ENCODE assay signal across 20 mouse cellular contexts in the genomic region with DNA sequence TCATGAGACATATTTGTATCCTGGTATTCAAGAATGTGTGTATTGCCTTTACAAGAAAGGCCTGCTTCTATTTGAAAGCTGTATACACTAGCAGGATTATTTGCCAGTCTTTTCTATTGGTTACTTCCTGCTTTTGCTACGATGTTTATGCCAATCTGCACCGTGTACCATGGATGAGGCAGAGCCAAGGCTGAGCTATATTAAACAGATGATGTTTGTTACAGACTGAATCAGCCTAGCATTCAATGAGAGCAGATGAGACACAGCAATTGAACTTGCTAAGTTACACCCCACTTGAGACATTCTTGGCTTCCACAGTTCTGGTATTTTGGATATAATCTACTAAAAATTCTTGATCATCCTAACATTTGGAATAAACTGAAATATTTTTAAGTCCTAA. TPM values are rescaled to one million over a fixed set of nuclear protein-coding genes. Genes with fewer than 3 reads are reported as not detected.
DNase-seq lines count a peak whose midpoint lies in the region; ATAC-seq and TF ChIP-seq lines count a peak whose summit lies in the region.
"Had no signal": no experiment of that assay in that cellular context is flagged by ENCODE, and none has a peak within 500 bp of the region (broad histone marks: within the 10 kb centered on the region; RNA-seq: fewer than 3 reads in every experiment).

No protein-coding gene starts in this region.

- no peak for TF ChIP-seq POLR2A in brain, embryonic 14.5 days (IDR thresholded peaks at IDR 0.05; ENCODE audit: borderline replicate concordance, extremely low read depth, insufficient read depth, insufficient read length, poor library complexity, severe bottlenecking)

- peak; percentile 24; the same call in 1 of the 2 replicates for ATAC-seq in lung, embryonic 14.5 days (ENCODE audit: insufficient read depth)
- ATAC-seq in forebrain, postnatal 0 days = peak; percentile 66
- ATAC-seq in erythroblast, adult 5-6 weeks (replicated peaks; ENCODE audit: low FRiP score, poor library complexity, severe bottlenecking) = no peak
- ATAC-seq: intestine, postnatal 0 days had no signal

- no peak overlapping the region for H3K9ac ChIP-seq in lung, embryonic 14.5 days
- no peak overlapping the region for H3K9ac ChIP-seq in forebrain, postnatal 0 days
- H3K9ac ChIP-seq: embryonic facial prominence, embryonic 13.5 days; hindbrain, embryonic 12.5 days; midbrain, embryonic 12.5 days had no signal

- no peak overlapping the region for H3K4me2 ChIP-seq in lung, embryonic 14.5 days
- no peak overlapping the region for H3K4me2 ChIP-seq in forebrain, postnatal 0 days (ENCODE audit: low read depth)
- H3K4me2 ChIP-seq: embryonic facial prominence, embryonic 13.5 days; hindbrain, embryonic 12.5 days; midbrain, embryonic 12.5 days had no signal

- peak; percentile 38 to 49 for DNase-seq in frontal cortex, adult 2 months (ENCODE audit: extremely low spot score in 1 of 2, low spot score in 1 of 2)
- DNase-seq in frontal cortex, postnatal 14 days (ENCODE audit: low spot score in 2 of 2) = no peak
- peak; percentile 34 for DNase-seq in lung, embryonic 14.5 days
- no peak for DNase-seq in lung, postnatal 4 days
- peak; percentile 65 for DNase-seq in brain, embryonic 14.5 days (ENCODE audit: low read depth)
- no peak for DNase-seq in forebrain, postnatal 0 days
- DNase-seq in kidney, adult 11 months = no peak
- DNase-seq: adrenal gland, adult 2 months; cerebellum, adult 2 months; cerebellum, postnatal 25 days; gastrocnemius, adult 2 months; kidney, postnatal 4 days; liver; thymus, postnatal 14 days had no signal

- WGBS in lung, embryonic 14.5 days = 56% methylated on average over 2 of the region's 2 CpGs
- 34% methylated on average over 2 of the region's 2 CpGs for WGBS in forebrain, postnatal 0 days

- H3K27ac ChIP-seq in lung, embryonic 14.5 days (ENCODE audit: low read depth) = no peak overlapping the region
- H3K27ac ChIP-seq in forebrain, postnatal 0 days (ENCODE audit: low read depth, low read length) = no peak overlapping the region
- H3K27ac ChIP-seq: embryonic facial prominence, embryonic 13.5 days; gastrocnemius, adult 2 months; hindbrain, embryonic 12.5 days; limb, embryonic 10.5 days; midbrain, embryonic 12.5 days had no signal

- H3K4me1 ChIP-seq in lung, embryonic 14.5 days (ENCODE audit: insufficient read depth) = no peaks in the 10 kb centered on the region
- no peaks in the 10 kb centered on the region for H3K4me1 ChIP-seq in forebrain, postnatal 0 days (ENCODE audit: insufficient read depth)
- H3K4me1 ChIP-seq: embryonic facial prominence, embryonic 13.5 days; hindbrain, embryonic 12.5 days; limb, embryonic 10.5 days; midbrain, embryonic 12.5 days had no signal

- no peak for TF ChIP-seq CTCF in lung, embryonic 14.5 days (IDR thresholded peaks at IDR 0.05; ENCODE audit: low read depth)
- no peak for TF ChIP-seq CTCF in brain, embryonic 14.5 days (IDR thresholded peaks at IDR 0.05; ENCODE audit: borderline replicate concordance, extremely low read depth, insufficient read depth, insufficient read length)
- no peak for TF ChIP-seq CTCF in forebrain, postnatal 0 days (IDR thresholded peaks at IDR 0.05; ENCODE audit: low read depth)

- no peaks in the 10 kb centered on the region for H3K27me3 ChIP-seq in lung, embryonic 14.5 days (ENCODE audit: insufficient read depth, low read length)
- no peaks in the 10 kb centered on the region for H3K27me3 ChIP-seq in forebrain, postnatal 0 days (ENCODE audit: insufficient read depth, low read length)
- H3K27me3 ChIP-seq: embryonic facial prominence, embryonic 13.5 days; hindbrain, embryonic 12.5 days; midbrain, embryonic 12.5 days had no signal

- no peak overlapping the region for H3K4me3 ChIP-seq in lung, embryonic 14.5 days (ENCODE audit: low read depth, low read length)
- H3K4me3 ChIP-seq in forebrain, postnatal 0 days (ENCODE audit: low read depth, low read length) = no peak overlapping the region
- H3K4me3 ChIP-seq: embryonic facial prominence, embryonic 13.5 days; gastrocnemius, adult 2 months; hindbrain, embryonic 12.5 days; limb, embryonic 10.5 days; midbrain, embryonic 12.5 days had no signal

- no peaks in the 10 kb centered on the region for H3K9me3 ChIP-seq in lung, embryonic 14.5 days (ENCODE audit: low read depth, low read length)
- no peaks in the 10 kb centered on the region for H3K9me3 ChIP-seq in forebrain, postnatal 0 days (ENCODE audit: low read length)
- H3K9me3 ChIP-seq: embryonic facial prominence, embryonic 13.5 days; hindbrain, embryonic 12.5 days; limb, embryonic 10.5 days; midbrain, embryonic 12.5 days had no signal

- H3K36me3 ChIP-seq in lung, embryonic 14.5 days (ENCODE audit: insufficient read depth) = no peaks in the 10 kb centered on the region
- H3K36me3 ChIP-seq in forebrain, postnatal 0 days (ENCODE audit: insufficient read depth) = peaks cover 6% of the 10 kb centered on the region; the same call in 1 of the 2 replicates
- H3K36me3 ChIP-seq: embryonic facial prominence, embryonic 13.5 days; hindbrain, embryonic 12.5 days; limb, embryonic 10.5 days; midbrain, embryonic 12.5 days had no signal

RNA-seq across cellular contexts. Expression of a gene that starts 57.4 kb away (rescaled TPM):
- polyA plus RNA-seq in frontal cortex, adult 2 months (2012; rRNA removed) = 18.6 TPM in 2 replicates
- 38.8 and 41.4 TPM in 2 replicates for polyA plus RNA-seq in lung, embryonic 14.5 days (2014; fragmentation: Nextera tagmentation; extraction: Ambion mirVana)
- polyA plus RNA-seq in brain, embryonic 14.5 days (2012; rRNA removed) = 55.7 and 65.7 TPM in 2 replicates
- total RNA-seq in forebrain, postnatal 0 days (2014; rRNA removed) = 49.4 and 62.0 TPM in 2 replicates
- 12.9 and 25.0 TPM in 2 replicates for polyA plus RNA-seq in forebrain, postnatal 0 days (2015; fragmentation: Nextera tagmentation; extraction: Ambion mirVana)
- total RNA-seq in erythroblast, adult 5-6 weeks (2015; ENCODE audit: low replicate concordance) = 7.7 and 15.0 TPM in 2 replicates
- total RNA-seq in erythroblast, adult 5-6 weeks (2017; ENCODE audit: low replicate concordance) = 12.3 and 13.1 TPM in 2 replicates

RNA-seq across cellular contexts. Expression of a gene that starts 57.6 kb away (rescaled TPM):
- 9.8 and 11.5 TPM in 2 replicates for polyA plus RNA-seq in frontal cortex, adult 2 months (2012; rRNA removed)
- polyA plus RNA-seq in lung, embryonic 14.5 days (2014; fragmentation: Nextera tagmentation; extraction: Ambion mirVana) = 15.2 and 17.3 TPM in 2 replicates
- polyA plus RNA-seq in brain, embryonic 14.5 days (2012; rRNA removed) = 6.7 and 6.8 TPM in 2 replicates
- total RNA-seq in forebrain, postnatal 0 days (2014; rRNA removed) = 6.2 and 8.1 TPM in 2 replicates
- 10.7 and 13.6 TPM in 2 replicates for polyA plus RNA-seq in forebrain, postnatal 0 days (2015; fragmentation: Nextera tagmentation; extraction: Ambion mirVana)
- total RNA-seq in erythroblast, adult 5-6 weeks (2015; ENCODE audit: low replicate concordance) = 8.6 and 9.6 TPM in 2 replicates
- total RNA-seq in erythroblast, adult 5-6 weeks (2017; ENCODE audit: low replicate concordance) = 6.8 and 9.6 TPM in 2 replicates

Comparison
In these comparisons a context has a peak if more than half of its experiments do, and no peak if none do; other contexts are left out.
1. DNase-seq: peak in frontal cortex, adult 2 months (2 of 2), lung, embryonic 14.5 days (single experiment) and brain, embryonic 14.5 days (single experiment); none in frontal cortex, postnatal 14 days (0 of 2), lung, postnatal 4 days (0 of 2), forebrain, postnatal 0 days (single experiment) and kidney, adult 11 months (single experiment).